Mouse (Mus musculus) lung, postnatal 25 days (tissue): ENCODE measurements at regions not wholly inside any gene's neighbourhood (a gene's known extent, or its start where the extent isn't known, plus 50 kb on each side); places are given as distances from the start of the nearest gene placed in this dataset.

Source experiments
- DNase-seq: peaks from one replicate; pipeline ENCODE4 v3.0.0; 2022; ENCODE audit warnings: low spot score

- peak; percentile 52 for DNase-seq
These were observed 759.9 kb upstream of the Fam160b2 start for GRCm38 (mm10) chr14:71359581-71359980.

GRCm38 (mm10) chr14:71338219-71338618, 738.6 kb upstream of the Fam160b2 start:
- DNase-seq = no peak

GRCm38 (mm10) chr14:71336906-71337305, 737.3 kb upstream of the Fam160b2 start:
- DNase-seq = no peak

GRCm38 (mm10) chr14:71334022-71334421, 734.4 kb upstream of the Fam160b2 start:
- no peak for DNase-seq

- DNase-seq = no peak
These were observed 730.4 kb upstream of the Fam160b2 start for GRCm38 (mm10) chr14:71329862-71330630.

GRCm38 (mm10) chr14:71327621-71328020, 728.0 kb upstream of the Fam160b2 start:
- DNase-seq = no peak

- DNase-seq = no peak
These were observed 727.0 kb upstream of the Fam160b2 start for GRCm38 (mm10) chr14:71326521-71327105.

GRCm38 (mm10) chr14:71315228-71315627, 715.6 kb upstream of the Fam160b2 start:
- DNase-seq = peak; percentile 5

GRCm38 (mm10) chr14:71299755-71300154, 700.1 kb upstream of the Fam160b2 start:
- DNase-seq = no peak

- DNase-seq = no peak
These were observed 681.9 kb upstream of the Fam160b2 start for GRCm38 (mm10) chr14:71281568-71281967.

GRCm38 (mm10) chr14:71276309-71276791, 676.7 kb upstream of the Fam160b2 start:
- DNase-seq = peak; percentile 7

- no peak for DNase-seq
These were observed 672.8 kb upstream of the Fam160b2 start for GRCm38 (mm10) chr14:71272470-71272869.

- no peak for DNase-seq
These were observed 658.0 kb upstream of the Fam160b2 start for GRCm38 (mm10) chr14:71257650-71258049.

GRCm38 (mm10) chr14:71254207-71254606, 654.6 kb upstream of the Fam160b2 start:
- no peak for DNase-seq

- no peak for DNase-seq
These were observed 652.5 kb upstream of the Fam160b2 start for GRCm38 (mm10) chr14:71252136-71252535.

GRCm38 (mm10) chr14:71251116-71251515, 651.5 kb upstream of the Fam160b2 start:
- no peak for DNase-seq

GRCm38 (mm10) chr14:71249387-71249965, 649.8 kb upstream of the Fam160b2 start:
- no peak for DNase-seq

GRCm38 (mm10) chr14:71248534-71248933, 648.9 kb upstream of the Fam160b2 start:
- no peak for DNase-seq

GRCm38 (mm10) chr14:71241655-71242390, 642.2 kb upstream of the Fam160b2 start:
- DNase-seq = no peak

GRCm38 (mm10) chr14:71236192-71236591, 636.6 kb upstream of the Fam160b2 start:
- DNase-seq = no peak

GRCm38 (mm10) chr14:71234900-71235299, 635.3 kb upstream of the Fam160b2 start:
- no peak for DNase-seq

- no peak for DNase-seq
These were observed 634.6 kb upstream of the Fam160b2 start for GRCm38 (mm10) chr14:71234276-71234675.
